Mouse (Mus musculus): ENCODE measurements around the gene Car14. TPM values are rescaled to one million over a fixed set of nuclear protein-coding genes. Genes with fewer than 3 reads are reported as not detected.
"Not testable (repeated sequence)": the region's sequence is repeated elsewhere in the genome, so short reads cannot be mapped to it uniquely, and the experiment has no call there.

The Car14 gene
- polyA plus RNA-seq, 1 experiment from 2014 or later = 19.5 TPM

GRCm38 (mm10) chr3:95863578-95863977 lies 40.9 kb downstream of the Car14 start:
- Histone ChIP-seq H3K9me3 (no peaks in the 10 kb centered on the region), H3K27me3 (no peaks in the 10 kb centered on the region), H3K27ac (replicated peaks) (no peak overlapping the region), H3K4me3 (no peak overlapping the region), H3K4me1 (no peaks in the 10 kb centered on the region), H3K36me3 (peaks cover 44% of the 10 kb centered on the region), H3K4me2 (replicated peaks) (no peak overlapping the region), H3K9ac (replicated peaks) (no peak overlapping the region)
- 77% methylated on average over 7 of the region's 7 CpGs for WGBS
- no peak for ATAC-seq (ENCODE audit: low FRiP score, low read depth)

- H3K36me3 ChIP-seq = peaks cover 35% of the 10 kb centered on the region
- no peak for ATAC-seq (ENCODE audit: low FRiP score, low read depth)
- WGBS = 41% methylated on average over 2 of the region's 2 CpGs
Measured at GRCm38 (mm10) chr3:95861796-95862195, 42.7 kb downstream of the Car14 start.

GRCm38 (mm10) chr3:95861216-95861615 lies 43.3 kb downstream of the Car14 start:
- H3K4me3 ChIP-seq = no peak overlapping the region
- 0 out of 2 replicates have a peak, but pooled peaks cover under 1% of the 10 kb centered on the region for H3K4me1 ChIP-seq
- H3K27me3 ChIP-seq = no peaks in the 10 kb centered on the region
- H3K9me3 ChIP-seq = no peaks in the 10 kb centered on the region
- WGBS = 74% methylated on average over 10 of the region's 10 CpGs
- no peak overlapping the region for H3K9ac ChIP-seq (replicated peaks)
- no peak for ATAC-seq (ENCODE audit: low FRiP score, low read depth)
- no peak overlapping the region for H3K27ac ChIP-seq (replicated peaks)
- no peak overlapping the region for H3K4me2 ChIP-seq (replicated peaks)
- peaks cover 31% of the 10 kb centered on the region for H3K36me3 ChIP-seq

More at GRCm38 (mm10) chr3:95861796-95862195, 42.7 kb downstream of the Car14 start:
- Histone ChIP-seq H3K4me2 (replicated peaks) (no peak overlapping the region), H3K27ac (replicated peaks) (no peak overlapping the region), H3K4me1 (no peaks in the 10 kb centered on the region), H3K9me3 (no peaks in the 10 kb centered on the region), H3K9ac (replicated peaks) (no peak overlapping the region), H3K27me3 (no peaks in the 10 kb centered on the region), H3K4me3 (no peak overlapping the region)

- Histone ChIP-seq H3K4me1 (0 out of 2 replicates have a peak, but pooled peaks cover 3% of the 10 kb centered on the region), H3K27me3 (no peaks in the 10 kb centered on the region), H3K27ac (replicated peaks) (no peak overlapping the region), H3K36me3 (peaks cover 24% of the 10 kb centered on the region), H3K4me2 (replicated peaks) (no peak overlapping the region), H3K9me3 (no peaks in the 10 kb centered on the region), H3K9ac (replicated peaks) (no peak overlapping the region), H3K4me3 (no peak overlapping the region)
- no peak for ATAC-seq (ENCODE audit: low FRiP score, low read depth)
- WGBS = 86% methylated on average over 3 of the region's 3 CpGs
Measured at GRCm38 (mm10) chr3:95860323-95860722, 44.2 kb downstream of the Car14 start.

- not testable (repeated sequence) for H3K9me3 ChIP-seq; H3K4me3 ChIP-seq; H3K27ac ChIP-seq (replicated peaks); H3K27me3 ChIP-seq; H3K4me1 ChIP-seq; H3K9ac ChIP-seq (replicated peaks); ATAC-seq (ENCODE audit: low FRiP score, low read depth); H3K4me2 ChIP-seq (replicated peaks)
- WGBS = 83% methylated on average over 3 of the region's 3 CpGs
- H3K36me3 ChIP-seq = peaks cover 14% of the 10 kb centered on the region
Measured at GRCm38 (mm10) chr3:95858278-95858677, 46.2 kb downstream of the Car14 start.

- WGBS = 81% methylated on average over 1 of the region's 1 CpGs
- peaks cover 18% of the 10 kb centered on the region for H3K36me3 ChIP-seq
- ATAC-seq (ENCODE audit: low FRiP score, low read depth) = not testable (repeated sequence)
Measured at GRCm38 (mm10) chr3:95857050-95857449, 47.4 kb downstream of the Car14 start.

GRCm38 (mm10) chr3:95856115-95856514 lies 48.4 kb downstream of the Car14 start:
- Histone ChIP-seq H3K4me3 (peak overlapping the region; percentile 89), H3K9ac (replicated peaks) (peak overlapping the region; percentile 92), H3K4me2 (replicated peaks) (peak overlapping the region; percentile 84), H3K4me1 (peaks cover 9% of the 10 kb centered on the region), H3K27ac (replicated peaks) (peak overlapping the region; percentile 63), H3K9me3 (no peaks in the 10 kb centered on the region), H3K36me3 (peaks cover 21% of the 10 kb centered on the region), H3K27me3 (no peaks in the 10 kb centered on the region)
- peak; percentile 23; the same call in 1 of the 2 replicates for ATAC-seq (ENCODE audit: low FRiP score, low read depth)
- WGBS = 24% methylated on average over 7 of the region's 7 CpGs

More at GRCm38 (mm10) chr3:95857050-95857449, 47.4 kb downstream of the Car14 start:
- not testable (repeated sequence) for H3K9me3 ChIP-seq; H3K27me3 ChIP-seq; H3K4me3 ChIP-seq; H3K9ac ChIP-seq (replicated peaks); H3K4me2 ChIP-seq (replicated peaks); H3K4me1 ChIP-seq; H3K27ac ChIP-seq (replicated peaks)

- Histone ChIP-seq H3K27ac (replicated peaks) (peak within 1 kb of the TSS; percentile 63), H3K9ac (replicated peaks) (peak within 1 kb of the TSS; percentile 92), H3K4me1 (peaks cover 9% of the 10 kb centered on the region), H3K4me2 (replicated peaks) (peak within 1 kb of the TSS; percentile 84), H3K9me3 (no peaks in the 10 kb centered on the region), H3K27me3 (no peaks in the 10 kb centered on the region), H3K36me3 (peaks cover 27% of the 10 kb centered on the region), H3K4me3 (peak within 1 kb of the TSS; percentile 89)
- ATAC-seq (ENCODE audit: low FRiP score, low read depth) = peak; percentile 97
- under 1% methylated on average over 56 of the region's 56 CpGs for WGBS
Measured at GRCm38 (mm10) chr3:95855502-95856089, 48.9 kb downstream of the Car14 start, which contains the start of gene Prpf3. Gene Prpf3 (minus strand): TSS chr3:95855885.

GRCm38 (mm10) chr3:95851317-95851716 lies 53.2 kb downstream of the Car14 start:
- Histone ChIP-seq H3K36me3 (peaks cover 68% of the 10 kb centered on the region), H3K9me3 (no peaks in the 10 kb centered on the region)
- WGBS = 93% methylated on average over 8 of the region's 8 CpGs

GRCm38 (mm10) chr3:95850611-95851010 lies 53.9 kb downstream of the Car14 start:
- no peaks in the 10 kb centered on the region for H3K9me3 ChIP-seq
- no peaks in the 10 kb centered on the region for H3K27me3 ChIP-seq
- no peak for ATAC-seq (ENCODE audit: low FRiP score, low read depth)
- no peak overlapping the region for H3K4me3 ChIP-seq
- no peak overlapping the region for H3K27ac ChIP-seq (replicated peaks)
- H3K4me2 ChIP-seq (replicated peaks) = no peak overlapping the region
- H3K9ac ChIP-seq (replicated peaks) = no peak overlapping the region
- peaks cover 75% of the 10 kb centered on the region for H3K36me3 ChIP-seq
- H3K4me1 ChIP-seq = peaks cover 7% of the 10 kb centered on the region
- 85% methylated on average over 4 of the region's 4 CpGs for WGBS

More at GRCm38 (mm10) chr3:95851317-95851716, 53.2 kb downstream of the Car14 start:
- no peaks in the 10 kb centered on the region for H3K27me3 ChIP-seq
- H3K4me1 ChIP-seq = peaks cover 9% of the 10 kb centered on the region
- no peak overlapping the region for H3K27ac ChIP-seq (replicated peaks)
- ATAC-seq (ENCODE audit: low FRiP score, low read depth) = no peak
- H3K4me2 ChIP-seq (replicated peaks) = no peak overlapping the region
- H3K4me3 ChIP-seq = no peak overlapping the region
- no peak overlapping the region for H3K9ac ChIP-seq (replicated peaks)
